ENCODE assay signal across 28 mouse cellular contexts in genomic region chr6:99491979-99492544, GRCm38 (mm10). TPM values are rescaled to one million over a fixed set of nuclear protein-coding genes. Genes with fewer than 3 reads are reported as not detected.
DNase-seq lines count a peak whose midpoint lies in the region; ATAC-seq and TF ChIP-seq lines count a peak whose summit lies in the region.
"Had no signal": no experiment of that assay in that cellular context is flagged by ENCODE, and none has a peak within 500 bp of the region (broad histone marks: within the 10 kb centered on the region; RNA-seq: fewer than 3 reads in every experiment).

No protein-coding gene starts in this region.

- no peak overlapping the region for H3K4me2 ChIP-seq in intestine, embryonic 15.5 days (replicated peaks)
- H3K4me2 ChIP-seq in intestine, postnatal 0 days (replicated peaks; ENCODE audit: low read depth): no peak overlapping the region
- no peak overlapping the region for H3K4me2 ChIP-seq in liver, embryonic 15.5 days
- no peak overlapping the region for H3K4me2 ChIP-seq in liver, embryonic 12.5 days
- 0 out of 2 replicates have a peak overlapping the region, but pooled peaks have one; percentile 11 for H3K4me2 ChIP-seq in intestine, embryonic 16.5 days (ENCODE audit: low read depth, low read length)
- H3K4me2 ChIP-seq: embryonic facial prominence, embryonic 12.5 days; embryonic facial prominence, embryonic 15.5 days; heart, embryonic 12.5 days; heart, embryonic 15.5 days; hindbrain, embryonic 13.5 days had no signal

- H3K36me3 ChIP-seq in intestine, embryonic 15.5 days: no peaks in the 10 kb centered on the region
- H3K36me3 ChIP-seq in intestine, postnatal 0 days (ENCODE audit: control insufficient read depth, insufficient read depth): no peaks in the 10 kb centered on the region
- H3K36me3 ChIP-seq in liver, embryonic 15.5 days (replicated peaks): no peaks in the 10 kb centered on the region
- H3K36me3 ChIP-seq in liver, embryonic 12.5 days: no peaks in the 10 kb centered on the region
- H3K36me3 ChIP-seq in intestine, embryonic 16.5 days (ENCODE audit: control insufficient read depth, insufficient read depth, low read length): no peaks in the 10 kb centered on the region
- H3K36me3 ChIP-seq: embryonic facial prominence, embryonic 12.5 days; embryonic facial prominence, embryonic 15.5 days; heart, embryonic 12.5 days; heart, embryonic 15.5 days; hindbrain, embryonic 10.5 days; hindbrain, embryonic 13.5 days had no signal

- no peaks in the 10 kb centered on the region for H3K9me3 ChIP-seq in intestine, embryonic 15.5 days
- no peaks in the 10 kb centered on the region for H3K9me3 ChIP-seq in intestine, postnatal 0 days (ENCODE audit: control insufficient read depth)
- H3K9me3 ChIP-seq in liver, embryonic 15.5 days (replicated peaks): no peaks in the 10 kb centered on the region
- H3K9me3 ChIP-seq in liver, embryonic 12.5 days (replicated peaks): no peaks in the 10 kb centered on the region
- H3K9me3 ChIP-seq in intestine, embryonic 16.5 days (ENCODE audit: control insufficient read depth, low read length): no peaks in the 10 kb centered on the region
- H3K9me3 ChIP-seq: embryonic facial prominence, embryonic 12.5 days; embryonic facial prominence, embryonic 15.5 days; heart, embryonic 12.5 days; heart, embryonic 15.5 days; hindbrain, embryonic 10.5 days; hindbrain, embryonic 13.5 days had no signal

- 49% methylated on average over 6 of the region's 6 CpGs for WGBS in intestine, embryonic 15.5 days
- 33% methylated on average over 6 of the region's 6 CpGs for WGBS in intestine, postnatal 0 days
- 55% methylated on average over 6 of the region's 6 CpGs for WGBS in liver, embryonic 15.5 days (ENCODE audit: insufficient replicate concordance)
- 67% methylated on average over 6 of the region's 6 CpGs for WGBS in liver, embryonic 12.5 days (ENCODE audit: insufficient replicate concordance)
- WGBS in intestine, embryonic 16.5 days: 48% methylated on average over 6 of the region's 6 CpGs

- peaks cover 18% of the 10 kb centered on the region for H3K4me1 ChIP-seq in intestine, embryonic 15.5 days (replicated peaks)
- peaks cover 11% of the 10 kb centered on the region for H3K4me1 ChIP-seq in intestine, postnatal 0 days (replicated peaks; ENCODE audit: control insufficient read depth, insufficient read depth, low read length)
- peaks cover 39% of the 10 kb centered on the region for H3K4me1 ChIP-seq in liver, embryonic 15.5 days (replicated peaks)
- peaks cover 62% of the 10 kb centered on the region for H3K4me1 ChIP-seq in liver, embryonic 12.5 days
- peaks cover 42% of the 10 kb centered on the region for H3K4me1 ChIP-seq in intestine, embryonic 16.5 days (ENCODE audit: control insufficient read depth, insufficient read depth, low read length)
- H3K4me1 ChIP-seq: hindbrain, embryonic 13.5 days had no signal

- peak; percentile 36 for DNase-seq in kidney, postnatal 10 days
- DNase-seq in kidney, adult 11 months: no peak
- no peak for DNase-seq in thymus, postnatal 36 days
- DNase-seq: adrenal gland, adult 2 months; adrenal gland, postnatal 14 days; B cell, adult 2 months; cerebellum, adult 11 months; cerebellum, adult 2 months; cerebellum, adult 9-11 months; cerebellum, postnatal 25 days; forebrain, postnatal 0 days; gastrocnemius, postnatal 10 days; heart, adult 11 months; heart, postnatal 10 days; heart, postnatal 36 days had no signal

- no peak overlapping the region for H3K4me3 ChIP-seq in intestine, embryonic 15.5 days (replicated peaks)
- H3K4me3 ChIP-seq in intestine, postnatal 0 days (ENCODE audit: low read depth, low read length): no peak overlapping the region
- no peak overlapping the region for H3K4me3 ChIP-seq in liver, embryonic 15.5 days (replicated peaks)
- no peak overlapping the region for H3K4me3 ChIP-seq in liver, embryonic 12.5 days
- no peak overlapping the region for H3K4me3 ChIP-seq in intestine, embryonic 16.5 days (ENCODE audit: low read length)
- H3K4me3 ChIP-seq: embryonic facial prominence, embryonic 12.5 days; embryonic facial prominence, embryonic 15.5 days; heart, embryonic 12.5 days; heart, embryonic 15.5 days; hindbrain, embryonic 10.5 days; hindbrain, embryonic 13.5 days had no signal

- TF ChIP-seq CTCF in intestine, postnatal 0 days (IDR thresholded peaks at IDR 0.05; ENCODE audit: low read depth): no peak

- H3K27me3 ChIP-seq in intestine, embryonic 15.5 days (replicated peaks): no peaks in the 10 kb centered on the region
- no peaks in the 10 kb centered on the region for H3K27me3 ChIP-seq in intestine, postnatal 0 days (replicated peaks; ENCODE audit: control insufficient read depth, insufficient read depth, low read length)
- H3K27me3 ChIP-seq in liver, embryonic 15.5 days: no peaks in the 10 kb centered on the region
- no peaks in the 10 kb centered on the region for H3K27me3 ChIP-seq in liver, embryonic 12.5 days (replicated peaks)
- no peaks in the 10 kb centered on the region for H3K27me3 ChIP-seq in intestine, embryonic 16.5 days (replicated peaks; ENCODE audit: control insufficient read depth, insufficient read depth, low read length)
- H3K27me3 ChIP-seq: embryonic facial prominence, embryonic 12.5 days; heart, embryonic 12.5 days; heart, embryonic 15.5 days had no signal

- peak; percentile 66 for ATAC-seq in intestine, embryonic 15.5 days
- no peak for ATAC-seq in intestine, postnatal 0 days
- ATAC-seq in liver, embryonic 15.5 days (ENCODE audit: insufficient read depth): 0 out of 2 replicates have a peak, but pooled peaks have one; percentile 27
- no peak for ATAC-seq in liver, embryonic 12.5 days
- ATAC-seq in intestine, embryonic 16.5 days: peak; percentile 70
- ATAC-seq: forebrain, embryonic 14.5 days; forebrain, postnatal 0 days; hindbrain, embryonic 16.5 days had no signal

- H3K27ac ChIP-seq in intestine, embryonic 15.5 days: peak overlapping the region; percentile 51; the same call in 1 of the 2 replicates
- no peak overlapping the region for H3K27ac ChIP-seq in intestine, postnatal 0 days (ENCODE audit: low read depth, low read length)
- H3K27ac ChIP-seq in liver, embryonic 15.5 days (replicated peaks): no peak overlapping the region
- H3K27ac ChIP-seq in liver, embryonic 12.5 days: no peak overlapping the region
- peak overlapping the region; percentile 82 for H3K27ac ChIP-seq in intestine, embryonic 16.5 days (ENCODE audit: low read length)
- H3K27ac ChIP-seq: embryonic facial prominence, embryonic 12.5 days; embryonic facial prominence, embryonic 15.5 days; heart, embryonic 15.5 days; hindbrain, embryonic 10.5 days; hindbrain, embryonic 13.5 days had no signal

- no peak overlapping the region for H3K9ac ChIP-seq in intestine, embryonic 15.5 days
- H3K9ac ChIP-seq in intestine, postnatal 0 days (ENCODE audit: low read depth, low read length): no peak overlapping the region
- no peak overlapping the region for H3K9ac ChIP-seq in liver, embryonic 15.5 days
- H3K9ac ChIP-seq in liver, embryonic 12.5 days: no peak overlapping the region
- no peak overlapping the region for H3K9ac ChIP-seq in intestine, embryonic 16.5 days (ENCODE audit: low read depth, low read length)
- H3K9ac ChIP-seq: embryonic facial prominence, embryonic 12.5 days; embryonic facial prominence, embryonic 15.5 days; forebrain, postnatal 0 days; heart, embryonic 12.5 days; heart, embryonic 15.5 days; hindbrain, embryonic 13.5 days had no signal

RNA-seq across cellular contexts. Expression of gene Foxp1, which starts 30.5 kb away (rescaled TPM):
- polyA plus RNA-seq in intestine, embryonic 15.5 days (2015; fragmentation: Nextera tagmentation; extraction: Ambion mirVana): 87.2 and 103 TPM in 2 replicates
- polyA plus RNA-seq in intestine, postnatal 0 days (2015; fragmentation: Nextera tagmentation; extraction: Ambion mirVana): 45.3 and 57.0 TPM in 2 replicates
- 15.2 and 15.4 TPM in 2 replicates for polyA plus RNA-seq in liver, embryonic 15.5 days (2015; fragmentation: Nextera tagmentation; extraction: Ambion mirVana)
- polyA plus RNA-seq in liver, embryonic 12.5 days (2016; fragmentation: Nextera tagmentation; extraction: Ambion mirVana): 25.5 and 29.3 TPM in 2 replicates
- 74.8 and 74.9 TPM in 2 replicates for polyA plus RNA-seq in intestine, embryonic 16.5 days (2015; fragmentation: Nextera tagmentation; extraction: Ambion mirVana)

Comparison
In these comparisons a context has a peak if more than half of its experiments do, and no peak if none do; other contexts are left out.
1. ATAC-seq: peak in intestine, embryonic 15.5 days (single experiment), liver, embryonic 15.5 days (single experiment) and intestine, embryonic 16.5 days (single experiment); none in intestine, postnatal 0 days (single experiment) and liver, embryonic 12.5 days (single experiment).
2. H3K27ac ChIP-seq: peak in intestine, embryonic 15.5 days (single experiment) and intestine, embryonic 16.5 days (single experiment); none in intestine, postnatal 0 days (single experiment), liver, embryonic 15.5 days (single experiment) and liver, embryonic 12.5 days (single experiment).